Mouse (Mus musculus) CH12.LX (cell line): Measurements from ENCODE around the gene Prkg1.

ENCODE experiments used
- CTCF ChIP-seq, 2 experiments: IDR thresholded peaks in 1 of 2; conservative IDR thresholded peaks in 1 of 2; 2 replicates each; pipeline ENCODE4 v1.5.1; 2011 to 2012; ENCODE audit warnings: low read depth in 2 of 2, low read length in 2 of 2, improper control_type of control experiment in 1 of 2, inconsistent platforms in 1 of 2, mild to moderate bottlenecking in 1 of 2, moderate library complexity in 1 of 2
- EP300 ChIP-seq: IDR thresholded peaks from 2 replicates; pipeline ENCODE4 v1.6.1; 2011; ENCODE audit warnings: low read length, improper control_type of control experiment
- MAX ChIP-seq: IDR thresholded peaks from 2 replicates; pipeline ENCODE4 v1.6.1; 2011; ENCODE audit warnings: low read length, improper control_type of control experiment
- MYC ChIP-seq: IDR thresholded peaks from 2 replicates; pipeline ENCODE4 v1.6.1; 2011; ENCODE audit warnings: low read depth, mild to moderate bottlenecking, improper control_type of control experiment, low read length
- POLR2A ChIP-seq: IDR thresholded peaks from 2 replicates; pipeline ENCODE4 v1.6.1; 2011; ENCODE audit warnings: low read depth, mild to moderate bottlenecking, improper control_type of control experiment, low read length

DNA sequence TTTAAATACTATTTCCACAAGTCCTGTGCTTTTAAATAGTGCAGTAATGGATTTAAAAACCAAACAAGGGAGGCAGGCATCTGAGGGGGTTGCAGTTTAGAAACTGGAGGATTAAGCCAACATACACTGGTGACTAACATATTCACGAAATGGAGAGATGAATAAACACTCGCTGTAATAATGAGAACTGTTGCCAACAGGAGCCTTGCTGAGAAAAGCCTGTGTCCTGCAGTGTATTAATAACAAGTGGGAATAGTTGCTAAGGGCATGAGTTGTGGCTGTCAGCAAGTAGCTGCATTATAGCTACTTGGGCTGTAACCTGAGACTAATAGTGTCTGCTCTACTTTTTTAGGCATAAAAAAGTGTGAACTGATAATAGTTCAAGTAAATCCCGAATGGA lies 480.3 kb downstream of the Prkg1 start:
- TF ChIP-seq CTCF (conservative IDR thresholded peaks at IDR 0.05 in 1 of 2, IDR thresholded peaks at IDR 0.05 in 1 of 2; ENCODE audit: low read depth in 2 of 2, low read length in 2 of 2): no peak
- TF ChIP-seq EP300: no peak
- TF ChIP-seq POLR2A: no peak
- TF ChIP-seq MYC: no peak
- TF ChIP-seq MAX: no peak
